8 mouse cellular contexts compared by ENCODE assay signal in the genomic region with DNA sequence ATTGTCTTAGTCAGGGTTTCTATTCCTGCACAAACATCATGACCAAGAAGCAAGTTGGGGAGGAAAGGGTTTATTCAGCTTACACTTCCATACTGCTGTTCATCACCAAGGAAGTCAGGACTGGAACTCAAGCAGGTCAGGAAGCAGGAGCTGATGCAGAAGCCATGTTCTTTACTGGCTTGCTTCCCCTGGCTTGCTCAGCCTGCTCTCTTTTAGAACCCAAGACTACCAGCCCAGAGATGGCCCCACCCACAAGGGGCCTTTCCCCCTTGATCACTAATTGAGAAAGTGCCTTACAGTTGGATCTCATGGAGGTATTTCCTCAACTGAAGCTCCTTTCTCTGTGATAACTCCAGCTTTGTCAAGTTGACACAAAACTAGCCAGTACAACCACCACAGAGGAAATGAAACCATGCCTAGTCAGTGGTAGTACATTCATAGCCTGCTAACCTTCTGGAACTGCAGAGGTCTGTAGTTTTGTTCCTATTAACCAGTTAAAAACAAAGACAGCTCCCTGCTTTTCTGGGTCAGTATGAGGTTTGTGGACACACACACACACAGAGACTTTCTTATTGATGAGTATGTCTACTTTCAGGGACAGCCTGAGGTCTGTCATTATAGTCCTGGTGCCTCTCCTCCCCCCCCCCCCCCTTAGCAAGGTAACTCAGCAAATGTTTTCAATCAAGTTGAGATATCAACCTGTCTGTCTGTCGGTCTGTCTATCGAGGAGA. TPM values are rescaled to one million over a fixed set of nuclear protein-coding genes. Genes with fewer than 3 reads are reported as not detected.
DNase-seq lines count a peak whose midpoint lies in the region; ATAC-seq and TF ChIP-seq lines count a peak whose summit lies in the region.
"Not testable (repeated sequence)": the region's sequence is repeated elsewhere in the genome, so short reads cannot be mapped to it uniquely, and the experiment has no call there.

No protein-coding gene starts in this region.

- not testable (repeated sequence) for H3K79me2 ChIP-seq in C2C12 (ENCODE audit: control insufficient read depth, insufficient read depth)

- H3K9ac ChIP-seq in embryonic facial prominence, embryonic 11.5 days (replicated peaks; ENCODE audit: low read length) = peak overlapping the region; percentile 73
- H3K9ac ChIP-seq in forebrain, postnatal 0 days = peak overlapping the region; percentile 80
- peak overlapping the region; percentile 66; the same call in 1 of the 2 replicates for H3K9ac ChIP-seq in hindbrain, embryonic 11.5 days (ENCODE audit: low read depth, low read length)
- peak overlapping the region; percentile 69; the same call in 1 of the 2 replicates for H3K9ac ChIP-seq in kidney, embryonic 15.5 days
- peak overlapping the region; percentile 97 for H3K9ac ChIP-seq in liver, embryonic 13.5 days
- peak overlapping the region; percentile 61 for H3K9ac ChIP-seq in midbrain, embryonic 12.5 days (replicated peaks)

- ATAC-seq in embryonic facial prominence, embryonic 11.5 days (replicated peaks; ENCODE audit: insufficient number of reproducible peaks, low FRiP score, low TSS enrichment, low read depth); forebrain, postnatal 0 days; hindbrain, embryonic 11.5 days (ENCODE audit: low FRiP score); kidney, embryonic 15.5 days (replicated peaks; ENCODE audit: low FRiP score); liver, embryonic 13.5 days (ENCODE audit: low read depth); midbrain, embryonic 12.5 days (ENCODE audit: low FRiP score, low read depth): not testable (repeated sequence)

- not testable (repeated sequence) for H3K27ac ChIP-seq in embryonic facial prominence, embryonic 11.5 days (replicated peaks; ENCODE audit: low read depth, low read length); hindbrain, embryonic 11.5 days (ENCODE audit: low read depth, low read length)
- peak overlapping the region; percentile 86; the same call in 1 of the 2 replicates for H3K27ac ChIP-seq in forebrain, postnatal 0 days (ENCODE audit: low read depth, low read length)
- peak overlapping the region; percentile 90; the same call in 1 of the 2 replicates for H3K27ac ChIP-seq in kidney, embryonic 15.5 days
- H3K27ac ChIP-seq in liver, embryonic 13.5 days = peak overlapping the region; percentile 96
- H3K27ac ChIP-seq in midbrain, embryonic 12.5 days (replicated peaks) = 0 out of 2 replicates have a peak overlapping the region, but pooled peaks have one; percentile 80
- peak overlapping the region; percentile 90 for H3K27ac ChIP-seq in spleen, adult 2 months (ENCODE audit: insufficient read depth, low read length)

- peak overlapping the region; percentile 84 for H3K4me2 ChIP-seq in embryonic facial prominence, embryonic 11.5 days (ENCODE audit: low read depth, low read length)
- H3K4me2 ChIP-seq in forebrain, postnatal 0 days (ENCODE audit: low read depth) = peak overlapping the region; percentile 77
- peak overlapping the region; percentile 66 for H3K4me2 ChIP-seq in hindbrain, embryonic 11.5 days (replicated peaks; ENCODE audit: low read depth, low read length)
- H3K4me2 ChIP-seq in kidney, embryonic 15.5 days = peak overlapping the region; percentile 95
- H3K4me2 ChIP-seq in liver, embryonic 13.5 days = peak overlapping the region; percentile 82
- peak overlapping the region; percentile 73 for H3K4me2 ChIP-seq in midbrain, embryonic 12.5 days (replicated peaks)

- not testable (repeated sequence) for H3K4me1 ChIP-seq in embryonic facial prominence, embryonic 11.5 days (ENCODE audit: control insufficient read depth, insufficient read depth, low read length); forebrain, postnatal 0 days (ENCODE audit: insufficient read depth); hindbrain, embryonic 11.5 days (replicated peaks; ENCODE audit: control insufficient read depth, insufficient read depth, low read length); kidney, embryonic 15.5 days; spleen, adult 2 months (ENCODE audit: control insufficient read depth, insufficient read depth, insufficient read length)
- H3K4me1 ChIP-seq in liver, embryonic 13.5 days (replicated peaks) = peaks cover 50% of the 10 kb centered on the region
- H3K4me1 ChIP-seq in midbrain, embryonic 12.5 days = peaks cover 13% of the 10 kb centered on the region

- H3K27me3 ChIP-seq in C2C12 (ENCODE audit: control insufficient read depth, insufficient read depth, insufficient read length); embryonic facial prominence, embryonic 11.5 days (ENCODE audit: control insufficient read depth, insufficient read depth, low read length); forebrain, postnatal 0 days (ENCODE audit: insufficient read depth, low read length); hindbrain, embryonic 11.5 days (ENCODE audit: control insufficient read depth, insufficient read depth, low read length); kidney, embryonic 15.5 days; liver, embryonic 13.5 days; midbrain, embryonic 12.5 days; spleen, adult 2 months (ENCODE audit: control insufficient read depth, insufficient read depth, low read length): not testable (repeated sequence)

- not testable (repeated sequence) for H3K9me3 ChIP-seq in embryonic facial prominence, embryonic 11.5 days (replicated peaks; ENCODE audit: control insufficient read depth, low read length); forebrain, postnatal 0 days (ENCODE audit: low read length); hindbrain, embryonic 11.5 days (ENCODE audit: control insufficient read depth, low read length); kidney, embryonic 15.5 days (replicated peaks); liver, embryonic 13.5 days (replicated peaks); midbrain, embryonic 12.5 days

- not testable (repeated sequence) for H3ac ChIP-seq in C2C12 (ENCODE audit: control insufficient read depth, insufficient read length, low read depth)

- 34% methylated on average over 2 of the region's 2 CpGs for WGBS in embryonic facial prominence, embryonic 11.5 days
- 38% methylated on average over 2 of the region's 2 CpGs for WGBS in forebrain, postnatal 0 days
- 53% methylated on average over 2 of the region's 2 CpGs for WGBS in hindbrain, embryonic 11.5 days
- WGBS in kidney, embryonic 15.5 days = 28% methylated on average over 2 of the region's 2 CpGs
- 12% methylated on average over 2 of the region's 2 CpGs for WGBS in liver, embryonic 13.5 days (ENCODE audit: insufficient replicate concordance)
- WGBS in midbrain, embryonic 12.5 days = 38% methylated on average over 2 of the region's 2 CpGs
- 23% methylated on average over 2 of the region's 2 CpGs for WGBS in spleen, adult 2 months

- not testable (repeated sequence) for H3K36me3 ChIP-seq in C2C12 (ENCODE audit: control insufficient read depth, insufficient read depth); embryonic facial prominence, embryonic 11.5 days (replicated peaks; ENCODE audit: control insufficient read depth, insufficient read depth, low read depth, low read length); forebrain, postnatal 0 days (ENCODE audit: insufficient read depth); hindbrain, embryonic 11.5 days (ENCODE audit: control insufficient read depth, insufficient read depth, low read length); kidney, embryonic 15.5 days; liver, embryonic 13.5 days; midbrain, embryonic 12.5 days; spleen, adult 2 months (ENCODE audit: control insufficient read depth, insufficient read depth, low read length)

- not testable (repeated sequence) for DNase-seq in embryonic facial prominence, embryonic 11.5 days (ENCODE audit: low spot score); forebrain, postnatal 0 days; hindbrain, embryonic 11.5 days (ENCODE audit: low spot score); spleen, adult 2 months (ENCODE audit: low read depth in 1 of 2, low spot score in 2 of 2)
- peak; percentile 18 for DNase-seq in liver, embryonic 13.5 days

- TF ChIP-seq CTCF in C2C12 (IDR thresholded peaks at IDR 0.05; ENCODE audit: control insufficient read depth, insufficient read depth, insufficient read length); forebrain, postnatal 0 days (IDR thresholded peaks at IDR 0.05; ENCODE audit: low read depth); spleen, adult 2 months (IDR thresholded peaks at IDR 0.05; ENCODE audit: extremely low read depth, insufficient read depth, insufficient read length, insufficient replicate concordance): not testable (repeated sequence)

- peak overlapping the region; percentile 76 for H3K4me3 ChIP-seq in C2C12 (ENCODE audit: insufficient read depth, poor library complexity, severe bottlenecking)
- H3K4me3 ChIP-seq in embryonic facial prominence, embryonic 11.5 days (ENCODE audit: low read depth, low read length) = peak overlapping the region; percentile 81
- H3K4me3 ChIP-seq in forebrain, postnatal 0 days (ENCODE audit: low read depth, low read length) = peak overlapping the region; percentile 93
- H3K4me3 ChIP-seq in hindbrain, embryonic 11.5 days (ENCODE audit: low read depth, low read length) = peak overlapping the region; percentile 60
- H3K4me3 ChIP-seq in kidney, embryonic 15.5 days (replicated peaks) = peak overlapping the region; percentile 86
- H3K4me3 ChIP-seq in liver, embryonic 13.5 days (replicated peaks) = peak overlapping the region; percentile 95
- H3K4me3 ChIP-seq in midbrain, embryonic 12.5 days = peak overlapping the region; percentile 57
- H3K4me3 ChIP-seq in spleen, adult 2 months (ENCODE audit: extremely low read depth, insufficient read depth, insufficient read length) = not testable (repeated sequence)

- not testable (repeated sequence) for H3K79me3 ChIP-seq in C2C12 (ENCODE audit: low read depth)

- not testable (repeated sequence) for TF ChIP-seq POLR2A in spleen, adult 2 months (IDR thresholded peaks at IDR 0.05; ENCODE audit: low read depth, low read length)

RNA-seq across cellular contexts. Expression of gene Map3k13, which starts 0.9 kb away (rescaled TPM):
- polyA plus RNA-seq in C2C12 (2012; fragmentation: generic; extraction: Trizol) = 0.12 TPM
- polyA plus RNA-seq in embryonic facial prominence, embryonic 11.5 days (2014; fragmentation: Nextera tagmentation; extraction: Ambion mirVana) = 1.4 and 2.3 TPM in 2 replicates
- total RNA-seq in forebrain, postnatal 0 days (2014; rRNA removed) = 7.0 and 8.7 TPM in 2 replicates
- polyA plus RNA-seq in forebrain, postnatal 0 days (2015; fragmentation: Nextera tagmentation; extraction: Ambion mirVana) = 1.3 and 3.0 TPM in 2 replicates
- 7.5 and 7.8 TPM in 2 replicates for polyA plus RNA-seq in hindbrain, embryonic 11.5 days (2014; fragmentation: Nextera tagmentation; extraction: Ambion mirVana)
- polyA plus RNA-seq in kidney, embryonic 15.5 days (2015; fragmentation: Nextera tagmentation; extraction: Ambion mirVana) = 0.73 and 0.90 TPM in 2 replicates
- 0.35 TPM in 2 replicates for polyA plus RNA-seq in liver, embryonic 13.5 days (2015; fragmentation: Nextera tagmentation; extraction: Ambion mirVana)
- polyA plus RNA-seq in midbrain, embryonic 12.5 days (2016; fragmentation: Nextera tagmentation; extraction: Ambion mirVana) = 8.0 and 9.3 TPM in 2 replicates
- 0.16 and 0.20 TPM in 2 replicates for polyA plus RNA-seq in spleen, adult 2 months (2012; rRNA removed)

RNA-seq across cellular contexts. Expression of gene Ehhadh, which starts 5.6 kb away (rescaled TPM):
- polyA plus RNA-seq in C2C12 (2012; fragmentation: generic; extraction: Trizol) = 0.15 TPM
- polyA plus RNA-seq in embryonic facial prominence, embryonic 11.5 days (2014; fragmentation: Nextera tagmentation; extraction: Ambion mirVana) = 2.1 and 2.6 TPM in 2 replicates
- total RNA-seq in forebrain, postnatal 0 days (2014; rRNA removed) = 1.6 and 1.9 TPM in 2 replicates
- polyA plus RNA-seq in forebrain, postnatal 0 days (2015; fragmentation: Nextera tagmentation; extraction: Ambion mirVana) = 1.3 and 1.4 TPM in 2 replicates
- 1.9 and 2.7 TPM in 2 replicates for polyA plus RNA-seq in hindbrain, embryonic 11.5 days (2014; fragmentation: Nextera tagmentation; extraction: Ambion mirVana)
- polyA plus RNA-seq in kidney, embryonic 15.5 days (2015; fragmentation: Nextera tagmentation; extraction: Ambion mirVana) = 3.0 and 4.0 TPM in 2 replicates
- 5.9 and 6.4 TPM in 2 replicates for polyA plus RNA-seq in liver, embryonic 13.5 days (2015; fragmentation: Nextera tagmentation; extraction: Ambion mirVana)
- 1.9 and 2.0 TPM in 2 replicates for polyA plus RNA-seq in midbrain, embryonic 12.5 days (2016; fragmentation: Nextera tagmentation; extraction: Ambion mirVana)
- polyA plus RNA-seq in spleen, adult 2 months (2012; rRNA removed) = 1.4 and 1.7 TPM in 2 replicates
